Mouse (Mus musculus) midbrain, postnatal 0 days (tissue): ENCODE results near the gene H2-M10.1. TPM values are rescaled to one million over a fixed set of nuclear protein-coding genes. Genes with fewer than 3 reads are reported as not detected.
"Not testable (repeated sequence)": the region's sequence is repeated elsewhere in the genome, so short reads cannot be mapped to it uniquely, and the experiment has no call there.

Experiments used
- ATAC-seq: fragments of 200-750 bp; cut with Nextera tagmentation; 2 replicates; pipeline ENCODE4 v1.8.0; 2017; ENCODE audit warnings: moderate number of reproducible peaks, mild to moderate bottlenecking, moderate TSS enrichment, moderate library complexity; ENCODE audit not compliant: low FRiP score
- DNase-seq: peaks from one replicate; pipeline ENCODE4 v3.0.0-alpha.2; 2015; ENCODE audit warnings: low spot score
- H3K27ac ChIP-seq: fragments of 300-500 bp; sonication (generic); 2 replicates; pipeline ENCODE4 v1.5.1; 2014; ENCODE audit warnings: low read depth, mild to moderate bottlenecking, low read length, mixed read lengths
- H3K27me3 ChIP-seq: fragments of 300-500 bp; sonication (generic); 2 replicates; pipeline ENCODE4 v1.6.1; 2014; ENCODE audit warnings: low read length, control low read depth, mixed read lengths; ENCODE audit not compliant: insufficient read depth
- H3K36me3 ChIP-seq: fragments of 300-500 bp; sonication (generic); 2 replicates; pipeline ENCODE4 v1.6.1; 2014; ENCODE audit warnings: low read length, control low read depth, mixed read lengths; ENCODE audit not compliant: insufficient read depth
- H3K4me1 ChIP-seq: fragments of 300-500 bp; sonication (generic); 2 replicates; pipeline ENCODE4 v1.6.1; 2014; ENCODE audit warnings: mild to moderate bottlenecking, control low read depth, antibody characterized with exemption, low read length, mixed read lengths; ENCODE audit not compliant: insufficient read depth
- H3K4me2 ChIP-seq: fragments of 300-500 bp; sonication (generic); 2 replicates; pipeline ENCODE4 v1.6.1; 2014; ENCODE audit warnings: low read depth, mild to moderate bottlenecking, low read length, mixed read lengths; ENCODE audit not compliant: poor library complexity, severe bottlenecking
- H3K4me3 ChIP-seq: fragments of 300-500 bp; sonication (generic); 2 replicates; pipeline ENCODE4 v1.5.1; 2014; ENCODE audit warnings: low read depth, mild to moderate bottlenecking, low read length, moderate library complexity
- H3K9ac ChIP-seq: fragments of 300-500 bp; sonication (generic); replicated peaks from 2 replicates; pipeline ENCODE4 v1.6.1; 2014; ENCODE audit warnings: mild to moderate bottlenecking, low read length, moderate library complexity, mixed read lengths; ENCODE audit not compliant: poor library complexity, severe bottlenecking
- H3K9me3 ChIP-seq: fragments of 300-500 bp; sonication (generic); 2 replicates; pipeline ENCODE4 v1.6.1; 2016; ENCODE audit warnings: low read length, control low read depth
- CTCF ChIP-seq: IDR thresholded peaks from 2 replicates; pipeline ENCODE4 v1.5.1; 2016; ENCODE audit warnings: antibody characterized with exemption, mild to moderate bottlenecking
- WGBS: fragments of 180-500 bp; shearing (Covaris S2); extraction: QIAGEN DNeasy Blood & Tissue Kit; methylation state at CpG from one replicate; pipeline ENCODE4 v1.1.7; 2014; 5-methylcytosine and 5-hydroxymethylcytosine counted together
- polyA plus RNA-seq: library from polyadenylated mRNA; unstranded; fragments of >200 nt; fragmentation: Nextera tagmentation; extraction: Ambion mirVana; gene quantifications from 2 replicates; pipeline ENCODE4 v1.2.1, GENCODE M21; 2015
- total RNA-seq: library from RNA; depleted of rRNA; stranded (reverse); fragments of >200 nt; gene quantifications from 2 replicates; pipeline ENCODE4 v1.2.3, GENCODE M21; 2014

The H2-M10.1 gene
- total and polyA plus RNA-seq, 2 experiments from 2014 or later, result not detected

DNA sequence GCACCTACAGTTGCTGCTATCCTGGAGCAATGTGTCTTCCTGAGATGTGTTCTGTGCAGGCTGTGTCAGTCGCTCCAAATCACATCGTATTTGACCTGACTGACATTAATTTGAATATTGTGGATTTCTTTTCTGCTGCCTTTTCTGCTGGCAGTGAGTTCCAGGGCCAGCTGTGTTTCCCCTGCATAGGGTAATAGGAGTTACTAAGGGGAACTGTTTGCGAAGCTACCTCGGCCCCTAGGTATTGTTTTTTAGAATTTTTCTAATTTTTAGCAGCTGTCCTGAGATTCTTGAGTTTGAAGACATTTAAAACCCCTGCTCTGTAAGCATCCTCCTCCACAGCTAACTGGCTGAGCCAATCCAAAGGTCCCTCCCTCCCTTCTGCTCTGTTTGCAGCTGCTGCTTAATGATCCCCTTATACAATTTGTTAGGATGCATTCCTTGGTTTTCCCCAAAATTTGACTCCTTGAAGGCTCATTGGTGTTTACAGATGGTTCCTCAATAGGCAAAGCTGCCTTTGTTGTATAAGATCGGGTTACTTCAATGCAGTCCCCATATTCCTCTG is 10.2 kb downstream of the H2-M10.1 start:
- H3K4me1 ChIP-seq, result no peaks in the 10 kb centered on the region
- H3K27ac ChIP-seq, result peak overlapping the region; percentile 96
- H3K36me3 ChIP-seq, result no peaks in the 10 kb centered on the region
- peak overlapping the region; percentile 48 for H3K4me3 ChIP-seq
- H3K9me3 ChIP-seq, result no peaks in the 10 kb centered on the region
- H3K9ac ChIP-seq, result peak overlapping the region; percentile 79
- H3K27me3 ChIP-seq, result no peaks in the 10 kb centered on the region
- 31% methylated on average over 5 of the region's 5 CpGs for WGBS
- ATAC-seq (peak; percentile 59), DNase-seq (peak; percentile 30)
- H3K4me2 ChIP-seq, result peak overlapping the region; percentile 68
- TF ChIP-seq CTCF, result no peak

DNA sequence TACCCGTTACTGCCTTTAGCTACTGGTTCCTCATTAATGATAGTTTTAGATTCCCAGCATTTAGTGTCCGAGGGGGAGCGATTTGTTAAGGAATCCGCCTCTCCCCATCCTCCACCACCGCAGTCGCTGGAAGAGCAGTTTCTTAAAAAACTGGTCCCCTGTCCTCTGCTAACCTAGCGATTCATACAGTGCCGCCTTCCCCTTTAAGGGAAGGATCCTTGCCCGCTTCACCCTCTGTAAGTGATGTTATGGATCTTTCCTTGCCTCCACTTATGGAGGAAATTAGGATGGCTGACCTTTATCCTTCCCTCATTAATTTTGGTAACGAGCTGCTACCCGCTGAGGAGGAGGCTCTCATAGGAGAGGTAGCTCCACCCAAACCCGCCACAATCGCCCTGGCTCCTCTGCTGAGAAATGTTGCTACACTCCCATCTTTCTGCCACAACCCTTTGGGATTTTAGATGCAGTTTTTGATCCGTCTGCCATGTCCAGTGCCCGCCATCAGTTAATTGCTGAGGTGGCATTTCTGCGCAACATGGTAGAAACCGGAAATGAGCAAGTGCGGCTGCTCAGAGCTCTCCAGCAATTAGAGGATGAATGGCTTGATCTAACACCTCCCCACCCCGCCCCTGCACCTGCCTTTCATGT is 10.8 kb downstream of the H2-M10.1 start:
- H3K9me3 ChIP-seq, result no peaks in the 10 kb centered on the region
- no peaks in the 10 kb centered on the region for H3K27me3 ChIP-seq
- H3K27ac ChIP-seq, result peak overlapping the region; percentile 96
- H3K4me2 ChIP-seq, result peak overlapping the region; percentile 68
- under 1% methylated on average over 19 of the region's 19 CpGs for WGBS
- H3K4me1 ChIP-seq, result no peaks in the 10 kb centered on the region
- peak overlapping the region; percentile 48 for H3K4me3 ChIP-seq
- no peak for TF ChIP-seq CTCF
- ATAC-seq (peak; percentile 93), DNase-seq (peak; percentile 89)
- H3K9ac ChIP-seq, result peak overlapping the region; percentile 79
- H3K36me3 ChIP-seq, result no peaks in the 10 kb centered on the region

DNA sequence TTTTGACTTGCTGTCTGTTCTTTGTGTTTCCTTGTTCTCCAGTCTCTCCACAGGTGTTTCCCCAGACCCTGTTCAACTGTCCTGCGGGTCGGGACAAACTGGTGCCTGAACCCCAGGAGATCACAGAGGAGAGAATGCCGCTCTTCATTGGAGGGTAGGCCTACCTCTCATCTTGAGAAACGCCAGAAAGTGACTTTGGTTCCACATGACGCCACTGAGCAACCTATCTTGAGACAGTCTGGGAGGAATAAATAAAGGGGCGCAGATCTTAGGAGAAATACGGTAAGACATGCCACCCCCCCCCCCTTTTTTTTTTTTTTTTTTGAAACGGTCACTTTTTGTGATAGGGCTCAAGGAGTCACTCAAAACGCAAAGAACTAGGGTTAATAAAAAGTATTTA is 11.4 kb downstream of the H2-M10.1 start:
- H3K36me3 ChIP-seq, result no peaks in the 10 kb centered on the region
- DNase-seq, result peak; percentile 60
- no peaks in the 10 kb centered on the region for H3K4me1 ChIP-seq
- H3K4me2 ChIP-seq, result peak overlapping the region; percentile 68
- no peaks in the 10 kb centered on the region for H3K27me3 ChIP-seq
- no peak for TF ChIP-seq CTCF
- H3K9ac ChIP-seq, result peak overlapping the region; percentile 79
- peak overlapping the region; percentile 48 for H3K4me3 ChIP-seq
- peak; percentile 68 for ATAC-seq
- WGBS, result 2% methylated on average over 9 of the region's 9 CpGs
- no peaks in the 10 kb centered on the region for H3K9me3 ChIP-seq
- peak overlapping the region; percentile 96 for H3K27ac ChIP-seq

DNA sequence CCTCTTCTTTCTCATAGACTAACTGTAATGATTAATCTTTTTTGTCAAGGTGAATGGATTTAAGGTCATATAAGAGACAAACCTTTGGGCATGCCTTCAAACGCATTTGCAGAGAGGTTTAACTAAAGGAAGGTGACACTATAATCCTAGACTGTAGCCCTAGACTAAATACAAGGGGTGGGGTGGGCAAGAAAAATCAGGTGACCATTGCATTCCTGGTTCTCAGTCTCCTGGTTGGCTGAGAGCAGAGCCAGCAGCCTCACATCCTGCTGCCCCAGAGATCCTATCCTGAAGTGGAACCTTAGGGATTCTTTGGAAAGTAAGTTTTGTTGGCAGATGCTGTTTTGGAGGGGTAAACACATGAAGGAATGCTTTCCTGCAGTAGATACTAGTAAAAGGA is 16.7 kb downstream of the H2-M10.1 start:
- no peak overlapping the region for H3K4me2 ChIP-seq
- DNase-seq, result peak; percentile 7
- no peaks in the 10 kb centered on the region for H3K27me3 ChIP-seq
- 42% methylated on average over 1 of the region's 1 CpGs for WGBS
- H3K4me1 ChIP-seq, result no peaks in the 10 kb centered on the region
- H3K36me3 ChIP-seq, result no peaks in the 10 kb centered on the region
- no peak overlapping the region for H3K27ac ChIP-seq
- peak; percentile 84; the same call in 1 of the 2 replicates for ATAC-seq
- H3K4me3 ChIP-seq, result no peak overlapping the region
- H3K9me3 ChIP-seq, result no peaks in the 10 kb centered on the region
- no peak for TF ChIP-seq CTCF
- H3K9ac ChIP-seq, result no peak overlapping the region

DNA sequence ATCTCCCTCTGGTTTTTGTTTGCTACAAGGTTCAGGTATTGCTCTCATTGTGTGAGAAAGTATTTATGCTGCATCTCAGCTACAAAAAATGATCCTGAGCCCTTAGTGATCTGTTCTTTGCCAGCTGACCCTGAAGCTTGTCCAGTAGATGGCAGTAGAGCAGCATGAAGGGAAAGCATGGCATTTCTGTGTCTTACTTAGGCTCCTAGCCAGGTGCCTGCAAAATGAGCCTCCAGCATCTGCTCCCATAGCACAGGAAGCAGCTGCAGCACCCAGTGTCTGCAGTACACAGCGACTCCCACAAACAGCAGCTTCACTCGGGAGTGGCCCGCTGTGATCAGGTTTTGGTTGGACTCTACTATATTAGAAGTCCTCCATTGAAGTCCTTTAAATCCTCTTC is 17.1 kb downstream of the H2-M10.1 start:
- H3K27me3 ChIP-seq, H3K4me3 ChIP-seq, H3K9me3 ChIP-seq, H3K4me1 ChIP-seq, H3K27ac ChIP-seq, H3K4me2 ChIP-seq, H3K9ac ChIP-seq, H3K36me3 ChIP-seq: not testable (repeated sequence)
- DNase-seq, result peak; percentile 91
- 0% methylated on average over 3 of the region's 3 CpGs for WGBS
- ATAC-seq, result peak; percentile 83
- TF ChIP-seq CTCF, result peak; percentile 88

DNA sequence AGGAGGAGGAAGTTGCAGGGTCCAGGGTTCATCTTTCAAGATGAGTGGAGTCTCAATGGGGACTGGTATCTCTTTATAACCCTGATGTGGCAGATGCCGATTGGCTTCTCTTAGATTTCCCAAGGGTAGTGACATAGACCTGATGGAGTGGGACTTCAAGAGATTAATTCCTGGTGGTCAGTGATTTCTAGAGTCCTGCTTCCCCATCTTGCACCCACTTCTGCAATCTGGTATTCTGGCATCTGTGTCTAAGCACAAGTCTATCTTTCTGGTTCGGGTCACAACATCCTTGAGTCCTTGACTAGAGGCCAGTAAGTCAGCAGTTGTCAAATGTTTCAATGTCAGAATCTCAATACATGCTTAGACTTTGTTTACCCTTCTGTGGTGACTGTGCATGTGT is 39.6 kb downstream of the H2-M10.1 start, which contains the start of gene H2-M10.2:
Gene H2-M10.2, minus strand, starts transcription at position 101 of the 400 bp plus-strand sequence.
- ATAC-seq (no peak), DNase-seq (no peak)
- no peak within 1 kb of the TSS for H3K4me3 ChIP-seq
- WGBS, result 97% methylated on average over 2 of the region's 2 CpGs
- H3K36me3 ChIP-seq, result no peaks in the 10 kb centered on the region
- H3K9me3 ChIP-seq, result no peaks in the 10 kb centered on the region
- H3K4me2 ChIP-seq, result no peak within 1 kb of the TSS
- no peak within 1 kb of the TSS for H3K9ac ChIP-seq
- no peaks in the 10 kb centered on the region for H3K4me1 ChIP-seq
- no peaks in the 10 kb centered on the region for H3K27me3 ChIP-seq
- TF ChIP-seq CTCF, result no peak
- H3K27ac ChIP-seq, result no peak within 1 kb of the TSS
